Mouse (Mus musculus): Measurements from ENCODE around the gene Jtb. TPM values are rescaled to one million over a fixed set of nuclear protein-coding genes. Genes with fewer than 3 reads are reported as not detected.
A peak's percentile ranks its signal among the peaks of the same experiment; 100 is the strongest.

Gene Jtb
- polyA plus RNA-seq, 1 experiment from 2014 or later: 91.0 TPM

GRCm38 (mm10) chr3:90277793-90278192 lies 46.4 kb downstream of the Jtb start:
- Histone ChIP-seq H3K36me3 (ENCODE audit: control insufficient read depth, insufficient read depth, low read length) (peaks cover 24% of the 10 kb centered on the region), H3K27ac (ENCODE audit: low read length) (no peak overlapping the region), H3K4me2 (ENCODE audit: low read depth, low read length) (no peak overlapping the region), H3K4me3 (ENCODE audit: low read length) (no peak overlapping the region), H3K4me1 (replicated peaks; ENCODE audit: control insufficient read depth, insufficient read depth, low read length) (no peaks in the 10 kb centered on the region), H3K9me3 (ENCODE audit: control insufficient read depth, low read length) (no peaks in the 10 kb centered on the region), H3K9ac (ENCODE audit: low read length) (no peak overlapping the region), H3K27me3 (ENCODE audit: control insufficient read depth, insufficient read depth, low read depth, low read length) (no peaks in the 10 kb centered on the region)
- no peak for ATAC-seq (ENCODE audit: low read depth)
- WGBS: 91% methylated on average over 9 of the region's 9 CpGs

DNA sequence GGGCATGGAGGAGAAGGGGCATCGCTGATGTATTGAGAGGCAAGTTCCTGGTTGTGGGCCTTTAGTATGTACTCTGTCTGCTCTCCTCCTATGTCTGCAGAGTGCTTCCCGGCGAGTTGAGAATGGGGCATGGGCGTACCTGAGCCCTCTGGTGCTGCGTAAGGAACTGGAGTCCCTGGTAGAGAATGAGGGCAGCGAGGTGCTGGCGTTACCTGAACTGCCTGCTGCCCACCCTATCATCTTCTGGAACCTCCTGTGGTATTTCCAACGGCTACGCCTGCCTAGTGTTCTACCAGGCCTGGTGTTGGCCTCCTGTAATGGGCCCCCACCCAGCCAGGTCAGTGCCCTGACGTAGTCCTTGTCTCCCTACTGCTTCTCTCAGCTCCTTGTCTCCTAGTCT lies 46.8 kb downstream of the Jtb start:
- no peak for ATAC-seq (ENCODE audit: low read depth)
- no peaks in the 10 kb centered on the region for H3K9me3 ChIP-seq (ENCODE audit: control insufficient read depth, low read length)
- H3K36me3 ChIP-seq (ENCODE audit: control insufficient read depth, insufficient read depth, low read length): peaks cover 23% of the 10 kb centered on the region
- H3K4me1 ChIP-seq (replicated peaks; ENCODE audit: control insufficient read depth, insufficient read depth, low read length): no peaks in the 10 kb centered on the region
- H3K4me3 ChIP-seq (ENCODE audit: low read length): no peak overlapping the region
- no peaks in the 10 kb centered on the region for H3K27me3 ChIP-seq (ENCODE audit: control insufficient read depth, insufficient read depth, low read depth, low read length)
- H3K27ac ChIP-seq (ENCODE audit: low read length): no peak overlapping the region
- no peak overlapping the region for H3K4me2 ChIP-seq (ENCODE audit: low read depth, low read length)
- no peak overlapping the region for H3K9ac ChIP-seq (ENCODE audit: low read length)
- WGBS: 95% methylated on average over 10 of the region's 10 CpGs

- Histone ChIP-seq H3K36me3 (ENCODE audit: control insufficient read depth, insufficient read depth, low read length) (peaks cover 17% of the 10 kb centered on the region), H3K4me3 (ENCODE audit: low read length) (no peak overlapping the region), H3K4me2 (ENCODE audit: low read depth, low read length) (no peak overlapping the region), H3K9me3 (ENCODE audit: control insufficient read depth, low read length) (no peaks in the 10 kb centered on the region), H3K27ac (ENCODE audit: low read length) (no peak overlapping the region), H3K4me1 (replicated peaks; ENCODE audit: control insufficient read depth, insufficient read depth, low read length) (no peaks in the 10 kb centered on the region), H3K27me3 (ENCODE audit: control insufficient read depth, insufficient read depth, low read depth, low read length) (no peaks in the 10 kb centered on the region), H3K9ac (ENCODE audit: low read length) (no peak overlapping the region)
- WGBS: 89% methylated on average over 9 of the region's 9 CpGs
- 0 out of 2 replicates have a peak, but pooled peaks have one; percentile 20 for ATAC-seq (ENCODE audit: low read depth)
Measured at GRCm38 (mm10) chr3:90279216-90279615, 47.8 kb downstream of the Jtb start.

- 87% methylated on average over 7 of the region's 7 CpGs for WGBS
- Histone ChIP-seq H3K4me2 (ENCODE audit: low read depth, low read length) (no peak overlapping the region), H3K9me3 (ENCODE audit: control insufficient read depth, low read length) (no peaks in the 10 kb centered on the region), H3K27me3 (ENCODE audit: control insufficient read depth, insufficient read depth, low read depth, low read length) (no peaks in the 10 kb centered on the region), H3K27ac (ENCODE audit: low read length) (no peak overlapping the region), H3K36me3 (ENCODE audit: control insufficient read depth, insufficient read depth, low read length) (peaks cover 17% of the 10 kb centered on the region), H3K4me1 (replicated peaks; ENCODE audit: control insufficient read depth, insufficient read depth, low read length) (no peaks in the 10 kb centered on the region), H3K9ac (ENCODE audit: low read length) (no peak overlapping the region), H3K4me3 (ENCODE audit: low read length) (no peak overlapping the region)
- peak; percentile 59; the same call in 1 of the 2 replicates for ATAC-seq (ENCODE audit: low read depth)
Measured at GRCm38 (mm10) chr3:90279743-90280142, 48.3 kb downstream of the Jtb start.

GRCm38 (mm10) chr3:90280708-90281107 lies 49.3 kb downstream of the Jtb start:
- H3K4me1 ChIP-seq (replicated peaks; ENCODE audit: control insufficient read depth, insufficient read depth, low read length): no peaks in the 10 kb centered on the region
- no peak for ATAC-seq (ENCODE audit: low read depth)
- no peak overlapping the region for H3K4me2 ChIP-seq (ENCODE audit: low read depth, low read length)
- 86% methylated on average over 9 of the region's 9 CpGs for WGBS
- H3K27me3 ChIP-seq (ENCODE audit: control insufficient read depth, insufficient read depth, low read depth, low read length): no peaks in the 10 kb centered on the region
- no peaks in the 10 kb centered on the region for H3K9me3 ChIP-seq (ENCODE audit: control insufficient read depth, low read length)
- no peak overlapping the region for H3K27ac ChIP-seq (ENCODE audit: low read length)
- no peak overlapping the region for H3K4me3 ChIP-seq (ENCODE audit: low read length)
- no peak overlapping the region for H3K9ac ChIP-seq (ENCODE audit: low read length)
- H3K36me3 ChIP-seq (ENCODE audit: control insufficient read depth, insufficient read depth, low read length): peaks cover 17% of the 10 kb centered on the region

DNA sequence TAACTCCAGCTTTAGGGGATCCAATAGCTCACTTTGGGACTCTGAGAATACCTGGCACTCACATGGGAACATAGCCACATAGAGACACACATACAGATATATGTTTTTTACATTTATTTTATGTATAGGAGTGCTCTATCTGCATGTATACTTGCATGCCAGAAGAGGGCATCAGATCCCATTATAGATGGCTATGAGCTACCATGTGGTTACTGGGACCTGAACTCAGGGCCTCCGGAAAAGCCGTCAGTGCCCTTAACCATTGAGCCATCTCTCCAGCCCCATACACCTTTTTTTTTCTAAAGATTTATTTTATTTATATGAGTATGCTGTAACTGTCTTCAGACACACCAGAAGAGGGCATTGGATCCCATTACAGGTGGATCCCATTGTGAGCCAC lies 52.8 kb downstream of the Jtb start:
- no peak for ATAC-seq (ENCODE audit: low read depth)
- Histone ChIP-seq H3K27ac (ENCODE audit: low read length) (no peak overlapping the region), H3K4me3 (ENCODE audit: low read length) (no peak overlapping the region), H3K36me3 (ENCODE audit: control insufficient read depth, insufficient read depth, low read length) (peaks cover 7% of the 10 kb centered on the region; the same call in 1 of the 2 replicates), H3K4me2 (ENCODE audit: low read depth, low read length) (no peak overlapping the region), H3K9me3 (ENCODE audit: control insufficient read depth, low read length) (no peaks in the 10 kb centered on the region), H3K27me3 (ENCODE audit: control insufficient read depth, insufficient read depth, low read depth, low read length) (no peaks in the 10 kb centered on the region), H3K4me1 (replicated peaks; ENCODE audit: control insufficient read depth, insufficient read depth, low read length) (no peaks in the 10 kb centered on the region), H3K9ac (ENCODE audit: low read length) (no peak overlapping the region)
- WGBS: 91% methylated on average over 2 of the region's 2 CpGs

Small RNA genes lying within 50 kb of the gene (microRNA-seq; reads per million reads assigned to microRNA genes)
- gene Mir7012: not detected

Other genes with a start within 250 kb of the Jtb start
- gene Hax1, start 232.8 kb upstream of the Jtb start, polyA plus RNA-seq (2015; fragmentation: Nextera tagmentation; extraction: Ambion mirVana): 152 and 155 TPM in 2 replicates
- gene 4933434E20Rik, start 180.0 kb upstream of the Jtb start, polyA plus RNA-seq (2015; fragmentation: Nextera tagmentation; extraction: Ambion mirVana): 148 and 168 TPM in 2 replicates
- 166 and 167 TPM in 2 replicates for gene Ubap2l, start 179.0 kb upstream of the Jtb start, polyA plus RNA-seq (2015; fragmentation: Nextera tagmentation; extraction: Ambion mirVana)
- gene Tpm3, start 158.9 kb upstream of the Jtb start, polyA plus RNA-seq (2015; fragmentation: Nextera tagmentation; extraction: Ambion mirVana): 656 and 695 TPM in 2 replicates
- 0.41 and 0.44 TPM in 2 replicates for gene Nup210l, start 127.5 kb upstream of the Jtb start, polyA plus RNA-seq (2015; fragmentation: Nextera tagmentation; extraction: Ambion mirVana)
- gene Rps27, start 17.9 kb upstream of the Jtb start, polyA plus RNA-seq (2015; fragmentation: Nextera tagmentation; extraction: Ambion mirVana): 1,630 and 1,729 TPM in 2 replicates
- 41.5 and 43.6 TPM in 2 replicates for gene Rab13, start 17.9 kb upstream of the Jtb start, polyA plus RNA-seq (2015; fragmentation: Nextera tagmentation; extraction: Ambion mirVana)
- 5.8 TPM in 2 replicates for gene Creb3l4, start 11.9 kb downstream of the Jtb start, polyA plus RNA-seq (2015; fragmentation: Nextera tagmentation; extraction: Ambion mirVana)
- 105 and 110 TPM in 2 replicates for gene Slc39a1, start 16.6 kb downstream of the Jtb start, polyA plus RNA-seq (2015; fragmentation: Nextera tagmentation; extraction: Ambion mirVana)
- 25.5 and 28.4 TPM in 2 replicates for gene Crtc2, start 22.6 kb downstream of the Jtb start, polyA plus RNA-seq (2015; fragmentation: Nextera tagmentation; extraction: Ambion mirVana)
- 3.6 and 3.7 TPM in 2 replicates for gene Dennd4b, start 33.6 kb downstream of the Jtb start, polyA plus RNA-seq (2015; fragmentation: Nextera tagmentation; extraction: Ambion mirVana)
- gene Gatad2b, start 61.6 kb downstream of the Jtb start, polyA plus RNA-seq (2015; fragmentation: Nextera tagmentation; extraction: Ambion mirVana): 11.3 and 11.4 TPM in 2 replicates
- 20.7 and 21.7 TPM in 2 replicates for gene Slc27a3, start 158.3 kb downstream of the Jtb start, polyA plus RNA-seq (2015; fragmentation: Nextera tagmentation; extraction: Ambion mirVana)
- gene Ints3, start 202.0 kb downstream of the Jtb start, polyA plus RNA-seq (2015; fragmentation: Nextera tagmentation; extraction: Ambion mirVana): 28.7 and 28.8 TPM in 2 replicates
- gene Npr1, start 234.3 kb downstream of the Jtb start, polyA plus RNA-seq (2015; fragmentation: Nextera tagmentation; extraction: Ambion mirVana): 24.3 and 25.0 TPM in 2 replicates
- 171 and 189 TPM in 2 replicates for gene Ilf2, start 244.5 kb downstream of the Jtb start, polyA plus RNA-seq (2015; fragmentation: Nextera tagmentation; extraction: Ambion mirVana)

Measured in lung, embryonic 16.5 days (tissue).